Mouse (Mus musculus): ENCODE measurements around the gene Insyn1. TPM values are rescaled to one million over a fixed set of nuclear protein-coding genes. Genes with fewer than 3 reads are reported as not detected.

Insyn1 gene
- total RNA-seq (2012; rRNA removed): 4.8 and 5.4 TPM in 2 replicates

DNA sequence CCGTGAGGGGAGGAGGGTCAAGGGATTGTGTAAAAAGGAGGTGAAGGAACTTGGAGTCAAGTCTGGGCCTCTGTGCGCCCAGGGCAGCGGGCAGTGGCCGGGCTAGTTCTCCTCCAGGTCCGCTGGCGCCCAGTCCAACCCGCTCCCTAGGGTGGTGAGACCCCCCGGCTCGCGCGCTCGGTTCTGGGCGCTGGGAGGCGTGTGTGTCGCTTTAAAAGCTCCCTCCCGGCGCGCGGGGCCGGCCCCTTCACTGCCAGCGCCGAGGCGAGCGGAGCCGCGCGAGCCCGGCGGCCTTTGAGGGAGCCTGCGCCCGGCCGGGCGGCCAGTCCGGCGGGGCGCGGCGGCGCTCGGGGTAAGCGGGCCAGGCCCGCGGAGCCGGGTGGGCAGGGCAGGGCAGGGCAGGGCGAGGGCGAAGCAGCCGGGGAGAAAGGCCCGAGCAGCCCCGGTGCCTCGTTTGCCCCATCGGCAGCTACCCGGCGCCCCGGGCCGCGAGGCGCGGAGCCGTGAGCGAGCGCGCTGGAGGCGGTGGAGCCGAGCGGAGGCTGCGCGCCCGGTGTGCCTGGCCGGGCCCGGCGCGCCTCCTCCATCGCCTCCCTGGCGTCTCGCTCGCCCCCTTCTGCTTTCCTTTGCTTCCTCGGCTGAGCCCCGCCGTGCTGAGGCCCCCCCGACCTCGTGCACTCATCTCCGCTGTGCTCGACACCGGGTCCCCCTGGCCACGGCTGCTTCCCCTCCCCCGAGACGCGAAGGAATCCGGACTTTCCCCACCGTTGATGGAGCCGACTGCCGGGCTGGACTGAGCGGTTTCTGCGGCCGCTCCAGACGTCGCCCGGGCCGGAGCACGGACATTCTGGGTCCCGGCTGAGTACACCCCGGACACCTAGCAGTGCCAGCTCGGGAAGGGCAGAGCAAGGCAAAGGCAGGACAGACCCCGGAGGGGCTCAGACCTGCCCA, at the start of gene Insyn1:
TSS of gene Insyn1 (plus strand) at position 753 of the 951 bp plus-strand sequence.
- TF ChIP-seq CHD2 (IDR thresholded peaks at IDR 0.05; ENCODE audit: low read depth, low read length) (no peak), MAFK (IDR thresholded peaks at IDR 0.05; ENCODE audit: insufficient read depth, low read depth, low read length) (no peak), HCFC1 (IDR thresholded peaks at IDR 0.05; ENCODE audit: borderline replicate concordance, insufficient read depth, low read length) (no peak), ZNF384 (IDR thresholded peaks at IDR 0.05; ENCODE audit: low read depth, low read length) (no peak), ZC3H11A (IDR thresholded peaks at IDR 0.05; ENCODE audit: borderline replicate concordance, low read depth, low read length) (no peak)
- peaks cover 0 to 12% of the 10 kb centered on the region in 2 experiments; a peak in 2 of 4 replicates for H3K4me1 ChIP-seq (ENCODE audit: control insufficient read depth in 2 of 2, insufficient read depth in 2 of 2, low read length in 2 of 2, poor library complexity in 1 of 2)
- peak within 1 kb of the TSS; percentile 78 for H3K9ac ChIP-seq (ENCODE audit: insufficient read depth, low read depth, low read length, poor library complexity, severe bottlenecking)
- peak within 1 kb of the TSS; percentile 75 to 82 for H3K4me3 ChIP-seq (ENCODE audit: insufficient read depth in 1 of 2, low read depth in 1 of 2, low read length in 2 of 2, poor library complexity in 1 of 2, severe bottlenecking in 1 of 2)
- no peak within 1 kb of the TSS; the same call in 1 of the 2 replicates for H3K27ac ChIP-seq (ENCODE audit: insufficient read depth, low read depth, low read length, poor library complexity, severe bottlenecking)
- no peaks in the 10 kb centered on the region for H3K9me3 ChIP-seq (ENCODE audit: control insufficient read depth, insufficient read depth, low read depth, low read length)
- in situ Hi-C loops (cut with MboI; ENCODE audit: low sequenced_read_pairs in 2 of 2, unreplicated experiment in 2 of 2): no loop called here
- no peak for DNase-seq (ENCODE audit: low read depth, low spot score)
- H3K36me3 ChIP-seq (ENCODE audit: control insufficient read depth, insufficient read depth, low read length, poor library complexity, severe bottlenecking): no peaks in the 10 kb centered on the region; the same call in 1 of the 2 replicates

DNA sequence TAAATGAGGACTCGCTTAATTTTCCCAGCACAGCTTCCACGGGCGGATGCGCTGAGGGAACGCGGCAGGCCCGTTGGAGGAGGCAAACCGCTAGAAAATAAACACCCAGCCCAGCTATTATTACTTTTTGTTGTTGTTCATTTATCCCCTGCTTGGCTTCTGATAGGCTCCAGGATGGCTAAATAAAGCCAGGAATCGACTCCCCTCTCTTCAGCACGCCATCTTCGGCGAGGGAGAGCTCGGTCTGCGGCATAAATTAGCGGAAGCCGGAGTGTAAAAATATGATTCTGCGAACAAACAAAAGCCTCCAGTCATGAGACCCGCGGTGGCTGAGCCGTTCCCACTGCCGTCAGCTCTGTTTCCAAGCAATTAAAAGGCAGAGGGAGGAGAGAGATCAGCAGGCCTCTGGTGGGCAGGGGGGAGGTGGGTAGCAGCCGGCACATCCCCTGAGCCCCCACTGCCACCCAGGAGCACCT, 49.4 kb upstream of the Insyn1 start:
- H3K9me3 ChIP-seq (ENCODE audit: control insufficient read depth, insufficient read depth, low read depth, low read length): no peaks in the 10 kb centered on the region
- no peak overlapping the region for H3K9ac ChIP-seq (ENCODE audit: insufficient read depth, low read depth, low read length, poor library complexity, severe bottlenecking)
- TF ChIP-seq ZNF384 (IDR thresholded peaks at IDR 0.05; ENCODE audit: low read depth, low read length) (no peak), ZC3H11A (IDR thresholded peaks at IDR 0.05; ENCODE audit: borderline replicate concordance, low read depth, low read length) (no peak), MAFK (IDR thresholded peaks at IDR 0.05; ENCODE audit: insufficient read depth, low read depth, low read length) (no peak)
- in situ Hi-C loops (cut with MboI; ENCODE audit: low sequenced_read_pairs in 2 of 2, unreplicated experiment in 2 of 2): no loop called here
- no peak overlapping the region for H3K4me3 ChIP-seq (ENCODE audit: insufficient read depth in 1 of 2, low read depth in 1 of 2, low read length in 2 of 2, poor library complexity in 1 of 2, severe bottlenecking in 1 of 2)
- DNase-seq (ENCODE audit: low read depth, low spot score): no peak
- no peaks in the 10 kb centered on the region for H3K36me3 ChIP-seq (ENCODE audit: control insufficient read depth, insufficient read depth, low read length, poor library complexity, severe bottlenecking)
- H3K4me1 ChIP-seq (ENCODE audit: control insufficient read depth in 2 of 2, insufficient read depth in 2 of 2, low read length in 2 of 2, poor library complexity in 1 of 2): peaks cover 0 to 4% of the 10 kb centered on the region in 2 experiments; a peak in 1 of 4 replicates
- H3K27ac ChIP-seq (ENCODE audit: insufficient read depth, low read depth, low read length, poor library complexity, severe bottlenecking): no peak overlapping the region

GRCm38 (mm10) chr9:58440100-58440499, 48.3 kb upstream of the Insyn1 start:
- Histone ChIP-seq H3K4me1 (ENCODE audit: control insufficient read depth in 2 of 2, insufficient read depth in 2 of 2, low read length in 2 of 2, poor library complexity in 1 of 2) (peaks cover 0 to 4% of the 10 kb centered on the region in 2 experiments; a peak in 1 of 4 replicates), H3K4me3 (ENCODE audit: insufficient read depth in 1 of 2, low read depth in 1 of 2, low read length in 2 of 2, poor library complexity in 1 of 2, severe bottlenecking in 1 of 2) (no peak overlapping the region), H3K27ac (ENCODE audit: insufficient read depth, low read depth, low read length, poor library complexity, severe bottlenecking) (no peak overlapping the region), H3K9me3 (ENCODE audit: control insufficient read depth, insufficient read depth, low read depth, low read length) (no peaks in the 10 kb centered on the region), H3K36me3 (ENCODE audit: control insufficient read depth, insufficient read depth, low read length, poor library complexity, severe bottlenecking) (no peaks in the 10 kb centered on the region), H3K9ac (ENCODE audit: insufficient read depth, low read depth, low read length, poor library complexity, severe bottlenecking) (no peak overlapping the region)
- TF ChIP-seq MAFK (IDR thresholded peaks at IDR 0.05; ENCODE audit: insufficient read depth, low read depth, low read length) (no peak), HCFC1 (IDR thresholded peaks at IDR 0.05; ENCODE audit: borderline replicate concordance, insufficient read depth, low read length) (no peak), ZNF384 (IDR thresholded peaks at IDR 0.05; ENCODE audit: low read depth, low read length) (no peak), CHD2 (IDR thresholded peaks at IDR 0.05; ENCODE audit: low read depth, low read length) (no peak), ZC3H11A (IDR thresholded peaks at IDR 0.05; ENCODE audit: borderline replicate concordance, low read depth, low read length) (no peak)
- no peak for DNase-seq (ENCODE audit: low read depth, low spot score)
- in situ Hi-C loops (cut with MboI; ENCODE audit: low sequenced_read_pairs in 2 of 2, unreplicated experiment in 2 of 2): no loop called here

DNA sequence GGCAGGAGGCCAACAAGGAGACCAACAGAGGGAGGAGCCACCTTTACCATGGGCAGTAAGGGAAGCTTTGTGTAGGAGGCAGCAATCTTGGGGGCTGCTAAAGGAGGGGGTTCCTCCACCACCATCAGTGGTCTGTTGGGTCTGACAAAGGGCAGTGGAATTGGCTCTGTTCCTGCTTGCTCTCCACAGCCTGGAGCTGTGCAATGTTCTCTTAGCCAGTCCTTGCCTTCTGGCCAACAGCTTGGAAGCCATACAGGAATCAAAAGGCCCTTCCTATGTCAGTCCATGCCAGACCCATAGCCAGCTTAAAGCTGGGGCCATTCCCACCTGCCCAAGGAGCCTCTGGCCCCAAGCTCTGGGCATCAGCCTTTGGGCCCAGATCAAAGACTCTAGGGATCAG, 47.8 kb upstream of the Insyn1 start:
- no peaks in the 10 kb centered on the region for H3K9me3 ChIP-seq (ENCODE audit: control insufficient read depth, insufficient read depth, low read depth, low read length)
- TF ChIP-seq ZNF384 (IDR thresholded peaks at IDR 0.05; ENCODE audit: low read depth, low read length) (no peak), MAFK (IDR thresholded peaks at IDR 0.05; ENCODE audit: insufficient read depth, low read depth, low read length) (no peak), HCFC1 (IDR thresholded peaks at IDR 0.05; ENCODE audit: borderline replicate concordance, insufficient read depth, low read length) (no peak), CHD2 (IDR thresholded peaks at IDR 0.05; ENCODE audit: low read depth, low read length) (no peak), ZC3H11A (IDR thresholded peaks at IDR 0.05; ENCODE audit: borderline replicate concordance, low read depth, low read length) (no peak)
- no peak overlapping the region for H3K4me3 ChIP-seq (ENCODE audit: insufficient read depth in 1 of 2, low read depth in 1 of 2, low read length in 2 of 2, poor library complexity in 1 of 2, severe bottlenecking in 1 of 2)
- DNase-seq (ENCODE audit: low read depth, low spot score): no peak
- no peak overlapping the region for H3K9ac ChIP-seq (ENCODE audit: insufficient read depth, low read depth, low read length, poor library complexity, severe bottlenecking)
- in situ Hi-C loops (cut with MboI; ENCODE audit: low sequenced_read_pairs in 2 of 2, unreplicated experiment in 2 of 2): no loop called here
- H3K27ac ChIP-seq (ENCODE audit: insufficient read depth, low read depth, low read length, poor library complexity, severe bottlenecking): no peak overlapping the region
- H3K4me1 ChIP-seq (ENCODE audit: control insufficient read depth in 2 of 2, insufficient read depth in 2 of 2, low read length in 2 of 2, poor library complexity in 1 of 2): peaks cover 0 to 4% of the 10 kb centered on the region in 2 experiments; a peak in 1 of 4 replicates
- H3K36me3 ChIP-seq (ENCODE audit: control insufficient read depth, insufficient read depth, low read length, poor library complexity, severe bottlenecking): no peaks in the 10 kb centered on the region

Measured in ES-E14 (cell line).